Mouse (Mus musculus) kidney, adult 2 months (tissue): ENCODE data around the gene Sema4a. TPM values are rescaled to one million over a fixed set of nuclear protein-coding genes. Genes with fewer than 3 reads are reported as not detected.

Experiments used
- DNase-seq: peaks from one replicate; pipeline ENCODE4 v3.0.0; 2021
- H3K27ac ChIP-seq: fragments of 200-500 bp; 2 replicates; pipeline ENCODE4 v1.5.1; 2012; ENCODE audit warnings: low read depth, low read length, control low read depth, inconsistent platforms; ENCODE audit not compliant: insufficient read depth
- H3K27me3 ChIP-seq: fragments of 200-500 bp; replicated peaks from 2 replicates; pipeline ENCODE4 v1.6.1; 2012; ENCODE audit warnings: mild to moderate bottlenecking, moderate library complexity, low read length, inconsistent platforms; ENCODE audit not compliant: control insufficient read depth, insufficient read depth
- H3K36me3 ChIP-seq: fragments of 200-500 bp; 2 replicates; pipeline ENCODE4 v1.6.1; 2012; ENCODE audit warnings: mild to moderate bottlenecking, moderate library complexity, low read length, inconsistent platforms; ENCODE audit not compliant: control insufficient read depth, insufficient read depth
- H3K4me1 ChIP-seq: fragments of 200-500 bp; 2 replicates; pipeline ENCODE4 v1.6.1; 2011; ENCODE audit warnings: low read length; ENCODE audit not compliant: control insufficient read depth, insufficient read depth
- H3K4me3 ChIP-seq: fragments of 200-500 bp; 2 replicates; pipeline ENCODE4 v1.5.1; 2011; ENCODE audit warnings: mild to moderate bottlenecking, low read depth, low read length, control low read depth; ENCODE audit not compliant: insufficient read depth
- CTCF ChIP-seq: fragments of 200-500 bp; conservative IDR thresholded peaks from 2 replicates; pipeline ENCODE4 v1.5.1; 2011; ENCODE audit warnings: low read depth, mild to moderate bottlenecking, control low read depth, low read length, moderate library complexity, mixed read lengths; ENCODE audit not compliant: insufficient read depth, insufficient read length
- POLR2A ChIP-seq: fragments of 200-500 bp; IDR thresholded peaks from one replicate; pipeline ENCODE4 v1.6.1; 2011; ENCODE audit warnings: low read depth, low read length, control low read depth
- WGBS: fragments of 180-500 bp; shearing (Covaris S2); methylation state at CpG from one replicate; pipeline ENCODE4 v1.1.7; 2018; 5-methylcytosine and 5-hydroxymethylcytosine counted together
- polyA plus RNA-seq: library from polyadenylated mRNA; depleted of rRNA; stranded (reverse); fragments of >200 nt; gene quantifications from 2 replicates; pipeline ENCODE4 v1.2.3, GENCODE M21; 2012

Gene Sema4a
- polyA plus RNA-seq, 1 experiment, result 176 TPM

DNA sequence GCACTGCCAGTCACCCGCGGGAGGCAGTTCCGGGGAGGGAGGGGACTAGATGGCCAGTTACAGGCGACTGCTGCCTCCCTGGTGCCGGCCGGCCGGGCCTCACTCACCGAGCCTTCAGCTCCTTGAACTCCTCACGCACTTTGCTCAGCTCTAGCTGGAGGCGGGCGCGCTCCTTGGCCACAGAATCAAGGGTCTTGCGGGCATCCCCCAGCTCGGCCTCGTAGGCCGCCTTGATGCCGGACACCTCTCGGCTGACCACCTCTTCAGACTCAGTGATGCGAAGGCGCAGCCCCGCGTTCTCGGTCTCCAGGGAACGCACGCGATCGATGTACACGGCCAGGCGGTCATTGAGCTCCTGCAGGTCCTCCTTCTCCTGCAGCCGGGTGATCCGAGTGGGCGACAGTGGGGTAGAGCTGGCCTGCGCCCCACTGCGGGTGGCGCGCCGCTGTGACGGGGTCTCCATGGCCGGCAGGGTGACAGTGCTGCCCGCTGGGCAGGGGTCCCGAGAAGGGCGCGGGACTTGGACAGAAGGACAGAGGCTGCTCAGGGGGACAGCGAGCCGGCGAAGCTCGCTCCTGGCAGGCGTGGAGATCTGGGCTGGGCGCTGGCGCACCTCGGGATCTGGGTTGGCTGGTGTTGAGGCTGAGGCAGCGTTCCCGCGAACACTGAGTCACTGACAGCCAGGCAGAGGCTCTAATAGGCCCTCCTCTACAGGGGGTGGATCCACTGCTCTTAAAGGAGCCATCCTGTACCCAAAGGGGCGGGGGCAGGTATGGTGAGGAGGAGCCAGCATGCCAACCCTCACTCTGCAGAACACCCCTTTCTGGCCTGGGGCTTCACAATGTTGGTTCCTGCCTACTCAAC lies 41.9 kb upstream of the Sema4a start:
- Histone ChIP-seq H3K27me3 (no peaks in the 10 kb centered on the region), H3K4me1 (peaks cover 28% of the 10 kb centered on the region), H3K27ac (peak overlapping the region; percentile 81), H3K4me3 (peak overlapping the region; percentile 87), H3K36me3 (no peaks in the 10 kb centered on the region)
- WGBS, result under 1% methylated on average over 55 of the region's 55 CpGs
- peak; percentile 96 for DNase-seq
- TF ChIP-seq CTCF (no peak), POLR2A (peak; percentile 100)

DNA sequence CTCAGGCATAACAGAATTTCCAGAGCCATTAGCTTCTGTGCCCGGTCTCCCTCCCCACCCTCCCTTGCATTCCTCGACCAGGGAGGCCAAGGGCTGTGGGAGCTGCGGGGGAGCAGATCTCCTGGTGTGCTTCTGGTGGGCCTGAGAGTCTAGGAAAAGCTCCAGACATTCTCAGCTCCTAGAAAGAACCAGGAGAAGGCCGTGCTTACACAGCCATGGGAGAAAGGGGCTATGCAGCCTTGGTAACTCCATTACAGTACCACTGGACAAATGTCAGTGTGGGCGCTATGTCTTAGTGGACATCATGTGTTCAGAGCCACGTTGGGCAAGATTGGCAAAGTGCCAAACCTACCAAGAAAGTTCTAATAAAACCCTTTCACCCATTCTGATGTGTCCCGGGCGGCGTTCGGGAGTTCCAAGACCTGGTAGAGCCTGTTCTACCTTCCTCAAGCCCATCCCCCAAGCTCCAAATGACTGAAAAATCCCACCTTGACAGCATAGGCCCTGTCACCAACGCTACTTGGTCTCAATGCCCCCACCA lies 41.1 kb upstream of the Sema4a start:
- Histone ChIP-seq H3K27ac (peak overlapping the region; percentile 81), H3K4me1 (peaks cover 34% of the 10 kb centered on the region), H3K4me3 (peak overlapping the region; percentile 87), H3K27me3 (no peaks in the 10 kb centered on the region), H3K36me3 (no peaks in the 10 kb centered on the region)
- WGBS, result 10% methylated on average over 11 of the region's 11 CpGs
- no peak for TF ChIP-seq CTCF
- no peak for TF ChIP-seq POLR2A
- peak; percentile 69 for DNase-seq

DNA sequence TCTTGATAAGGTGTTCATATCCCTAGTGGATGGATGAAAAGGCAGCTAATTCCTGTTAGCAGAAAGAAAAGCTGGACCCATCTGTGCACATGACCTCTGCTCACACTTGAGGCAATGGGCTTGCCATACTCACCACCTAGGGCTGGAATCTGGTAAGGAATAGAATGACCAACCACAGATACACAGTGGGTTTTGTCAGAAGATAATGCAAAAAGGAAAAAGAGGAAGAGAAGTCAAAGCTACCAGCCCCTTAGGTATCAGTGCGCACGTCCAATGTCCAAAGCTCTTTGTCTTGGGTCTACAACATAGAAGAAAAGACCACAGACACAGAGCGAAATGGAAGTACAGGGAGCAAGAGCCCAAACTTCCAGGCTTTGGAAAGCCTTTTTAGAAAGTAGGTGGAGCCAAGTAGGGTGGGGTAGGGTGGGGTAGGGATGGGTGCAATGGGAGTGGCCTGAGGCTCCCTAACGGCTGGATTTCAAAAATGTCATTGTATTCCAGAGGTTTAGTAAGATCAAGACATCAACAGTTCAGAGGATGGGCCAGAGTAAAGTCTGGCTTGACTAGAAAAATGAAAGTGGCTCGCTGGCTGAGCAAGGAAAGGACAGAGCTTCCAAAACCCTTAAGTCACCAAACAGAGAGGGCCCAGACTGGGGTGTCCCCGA lies 40.5 kb upstream of the Sema4a start:
- TF ChIP-seq POLR2A (no peak), CTCF (no peak)
- peak overlapping the region; percentile 25 for H3K27ac ChIP-seq
- H3K4me1 ChIP-seq, result peaks cover 38% of the 10 kb centered on the region

DNA sequence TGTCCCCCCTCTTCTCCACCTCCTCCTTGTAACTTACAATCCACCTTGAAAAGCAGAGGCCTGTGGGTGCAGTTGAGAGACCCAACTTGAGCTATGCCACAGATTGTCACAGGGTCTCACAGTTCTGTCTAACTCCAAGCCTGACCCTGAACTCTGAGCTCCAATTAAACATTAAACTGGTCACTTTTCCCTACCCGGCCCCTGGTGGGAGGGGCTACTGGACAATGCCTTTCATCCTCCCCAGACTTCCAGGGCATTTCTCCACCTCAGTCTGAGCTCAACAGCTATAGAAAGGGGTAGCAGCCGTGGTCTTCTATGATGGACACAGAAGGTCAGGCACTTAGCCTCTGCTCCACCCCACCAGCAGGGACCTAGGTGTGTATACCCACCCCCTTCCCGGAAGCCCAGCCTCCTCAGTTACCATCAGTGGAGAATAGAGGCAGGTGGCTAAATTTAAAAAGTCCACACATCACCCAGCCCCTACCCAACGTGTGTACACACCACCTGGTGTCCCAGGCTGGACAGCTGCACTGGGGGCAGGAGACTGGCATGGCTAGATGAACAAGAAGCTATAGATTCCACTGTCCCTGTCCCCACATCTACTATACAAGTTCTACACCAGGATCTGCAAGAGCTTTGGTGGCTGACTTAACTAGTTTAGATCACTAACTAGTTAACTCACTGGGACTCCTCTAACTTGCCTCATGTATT lies 39.8 kb upstream of the Sema4a start:
- Histone ChIP-seq H3K27me3 (no peaks in the 10 kb centered on the region), H3K4me1 (peaks cover 41% of the 10 kb centered on the region), H3K4me3 (peak overlapping the region; percentile 16; the same call in 1 of the 2 replicates), H3K27ac (peak overlapping the region; percentile 40; the same call in 1 of the 2 replicates), H3K36me3 (no peaks in the 10 kb centered on the region)
- 32% methylated on average over 4 of the region's 4 CpGs for WGBS
- peak; percentile 87 for DNase-seq
- TF ChIP-seq POLR2A (no peak), CTCF (no peak)

More for the DNA sequence above, 40.5 kb upstream of the Sema4a start:
- DNase-seq, result no peak
- H3K4me3 ChIP-seq, result peak overlapping the region; percentile 87
- no peaks in the 10 kb centered on the region for H3K27me3 ChIP-seq
- 43% methylated on average over 6 of the region's 6 CpGs for WGBS
- H3K36me3 ChIP-seq, result no peaks in the 10 kb centered on the region

DNA sequence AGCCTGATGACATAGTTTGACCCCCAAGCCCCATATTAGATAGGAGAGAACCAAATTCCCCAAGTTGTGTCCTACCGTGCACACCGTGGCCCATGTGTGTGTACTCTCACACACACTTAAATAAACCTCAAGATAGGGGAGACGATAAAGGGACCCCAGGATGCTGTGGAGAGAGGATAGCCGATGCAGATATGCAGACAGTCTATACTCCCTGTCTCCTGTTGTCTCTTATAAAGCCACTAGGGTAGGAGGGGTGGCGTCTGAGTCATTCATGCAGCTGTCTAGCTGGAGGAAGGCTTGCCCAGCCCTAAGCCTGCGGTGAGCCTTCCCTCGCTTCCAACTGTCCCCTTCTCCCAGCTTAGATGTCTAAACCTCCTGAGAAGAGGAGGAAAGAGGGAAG lies 39.1 kb upstream of the Sema4a start:
- Histone ChIP-seq H3K4me1 (peaks cover 47% of the 10 kb centered on the region), H3K36me3 (no peaks in the 10 kb centered on the region), H3K4me3 (no peak overlapping the region), H3K27me3 (no peaks in the 10 kb centered on the region), H3K27ac (no peak overlapping the region)
- no peak for DNase-seq
- TF ChIP-seq POLR2A (no peak), CTCF (no peak)
- WGBS, result 88% methylated on average over 7 of the region's 7 CpGs

DNA sequence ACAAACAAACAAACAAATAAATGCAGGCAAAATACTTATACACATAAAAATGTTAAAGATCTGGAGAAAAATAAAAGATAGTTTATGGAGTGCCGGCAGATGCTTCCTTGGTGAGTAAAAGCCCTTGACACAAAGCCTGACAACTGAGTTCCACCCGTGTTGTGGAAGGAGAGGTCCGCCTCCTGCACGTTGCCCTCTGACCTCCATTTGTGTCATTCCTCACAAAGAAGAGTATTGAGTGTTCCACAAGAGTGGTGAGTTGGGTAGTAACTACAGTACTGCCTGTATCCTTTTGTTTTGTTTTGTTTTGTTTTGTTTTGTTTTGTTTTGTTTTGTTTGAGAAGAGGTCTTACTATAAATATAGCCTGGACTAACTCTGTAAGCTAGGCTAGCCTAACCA lies 38.6 kb upstream of the Sema4a start:
- H3K4me1 ChIP-seq, result peaks cover 52% of the 10 kb centered on the region
- no peaks in the 10 kb centered on the region for H3K36me3 ChIP-seq
- 63% methylated on average over 4 of the region's 4 CpGs for WGBS
- no peak for TF ChIP-seq CTCF
- TF ChIP-seq POLR2A, result no peak
- H3K27ac ChIP-seq, result no peak overlapping the region
- no peak for DNase-seq
- no peak overlapping the region for H3K4me3 ChIP-seq
- H3K27me3 ChIP-seq, result no peaks in the 10 kb centered on the region

DNA sequence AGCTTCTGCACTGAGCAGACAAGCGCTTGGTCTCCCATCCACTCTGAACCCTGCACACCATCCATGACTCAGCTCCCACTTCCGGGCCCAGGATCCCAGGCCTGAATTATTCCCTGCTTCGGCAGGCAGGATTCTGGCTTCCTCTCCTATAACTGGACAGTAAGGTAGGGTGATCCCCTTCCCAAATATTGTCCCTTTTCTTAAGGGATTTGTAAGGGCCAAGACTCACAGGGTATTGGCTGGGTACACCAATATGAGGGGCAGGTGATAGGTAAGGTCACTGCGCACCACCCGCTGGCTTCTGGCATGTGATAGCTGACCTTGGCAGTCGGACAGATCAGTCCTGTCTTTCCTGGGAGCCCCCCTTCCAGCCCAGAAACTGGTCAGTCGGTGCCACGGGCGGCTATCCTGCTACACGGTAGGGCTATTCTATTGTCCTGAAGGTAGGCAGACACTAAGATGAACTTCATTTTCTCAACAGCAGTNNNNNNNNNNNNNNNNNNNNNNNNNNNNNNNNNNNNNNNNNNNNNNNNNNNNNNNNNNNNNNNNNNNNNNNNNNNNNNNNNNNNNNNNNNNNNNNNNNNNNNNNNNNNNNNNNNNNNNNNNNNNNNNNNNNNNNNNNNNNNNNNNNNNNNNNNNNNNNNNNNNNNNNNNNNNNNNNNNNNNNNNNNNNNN lies 34.9 kb upstream of the Sema4a start:
- TF ChIP-seq POLR2A (no peak), CTCF (no peak)
- peak overlapping the region; percentile 32; the same call in 1 of the 2 replicates for H3K27ac ChIP-seq
- no peak overlapping the region for H3K4me3 ChIP-seq
- WGBS, result 54% methylated on average over 10 of the region's 10 CpGs
- peak; percentile 76 for DNase-seq
- no peaks in the 10 kb centered on the region for H3K36me3 ChIP-seq
- peaks cover 39% of the 10 kb centered on the region for H3K4me1 ChIP-seq
- H3K27me3 ChIP-seq, result no peaks in the 10 kb centered on the region
